Mouse (Mus musculus): ENCODE results near the gene Metrnl.

DNA sequence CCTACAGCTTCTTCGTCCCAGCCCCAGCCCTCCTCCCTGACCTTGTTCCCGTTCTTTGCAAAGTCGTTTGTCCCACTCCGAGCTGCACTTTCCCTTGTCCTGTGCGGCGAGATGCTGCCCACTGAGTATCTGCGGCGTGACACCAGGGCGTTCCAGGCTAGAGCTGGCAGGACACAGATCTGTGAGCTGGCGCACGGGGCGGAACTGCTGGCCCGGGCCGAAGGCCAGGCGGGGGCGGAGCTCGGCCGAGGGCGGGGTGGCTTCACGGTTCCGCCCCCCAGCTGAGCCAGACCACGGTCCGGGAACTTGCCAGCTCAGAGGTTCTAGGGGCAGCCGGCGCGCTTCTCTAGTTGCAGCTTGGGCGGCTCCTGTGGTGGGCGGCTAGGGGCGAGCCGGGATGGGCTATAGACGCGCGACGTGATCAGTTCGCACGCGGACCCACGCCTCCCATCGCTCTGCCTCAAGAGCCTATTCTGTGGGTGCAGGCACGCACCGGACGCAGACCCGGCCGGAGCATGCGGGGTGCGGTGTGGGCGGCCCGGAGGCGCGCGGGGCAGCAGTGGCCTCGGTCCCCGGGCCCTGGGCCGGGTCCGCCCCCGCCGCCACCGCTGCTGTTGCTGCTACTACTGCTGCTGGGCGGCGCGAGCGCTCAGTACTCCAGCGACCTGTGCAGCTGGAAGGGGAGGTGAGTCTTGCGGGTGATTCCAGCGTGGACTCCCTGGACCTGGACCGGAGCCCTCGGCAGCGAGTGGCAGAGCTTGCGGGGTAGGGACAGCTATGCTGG is 959 bp downstream of the Metrnl start:
- TF ChIP-seq CTCF (IDR thresholded peaks at IDR 0.05; ENCODE audit: control insufficient read depth, insufficient read depth, insufficient read length) (no peak), CEBPB (IDR thresholded peaks at IDR 0.05; ENCODE audit: low read depth) (no peak), USF1 (IDR thresholded peaks at IDR 0.05; ENCODE audit: low read depth) (no peak)

Measured in C2C12 (cell line).